In genomic region chr11:69910177-69910576, GRCm38 (mm10) we compare ENCODE assay signal across 25 mouse cellular contexts. TPM values are rescaled to one million over a fixed set of nuclear protein-coding genes. Genes with fewer than 3 reads are reported as not detected.
DNase-seq lines count a peak whose midpoint lies in the region; ATAC-seq and TF ChIP-seq lines count a peak whose summit lies in the region.
"Had no signal": no experiment of that assay in that cellular context is flagged by ENCODE, and none has a peak within 500 bp of the region (broad histone marks: within the 10 kb centered on the region; RNA-seq: fewer than 3 reads in every experiment).

No protein-coding gene starts in this region.

- no peak overlapping the region for H3K4me3 ChIP-seq in hindbrain, embryonic 13.5 days
- H3K4me3 ChIP-seq in hindbrain, postnatal 0 days (ENCODE audit: low read length), result no peak overlapping the region
- H3K4me3 ChIP-seq in kidney, postnatal 0 days (replicated peaks; ENCODE audit: low read depth, low read length), result no peak overlapping the region
- H3K4me3 ChIP-seq in midbrain, embryonic 10.5 days, result peak overlapping the region; percentile 1; the same call in 1 of the 2 replicates
- H3K4me3 ChIP-seq in midbrain, embryonic 13.5 days (replicated peaks), result no peak overlapping the region
- H3K4me3 ChIP-seq: embryonic facial prominence, embryonic 10.5 days; embryonic facial prominence, embryonic 12.5 days; forebrain, embryonic 13.5 days had no signal

- H3K9ac ChIP-seq in hindbrain, embryonic 13.5 days, result 0 out of 2 replicates have a peak overlapping the region, but pooled peaks have one; percentile 8
- no peak overlapping the region for H3K9ac ChIP-seq in hindbrain, postnatal 0 days (replicated peaks; ENCODE audit: low read length)
- no peak overlapping the region; the same call in 1 of the 2 replicates for H3K9ac ChIP-seq in kidney, postnatal 0 days (ENCODE audit: low read depth, low read length)
- H3K9ac ChIP-seq in midbrain, embryonic 13.5 days (replicated peaks), result no peak overlapping the region
- H3K9ac ChIP-seq: embryonic facial prominence, embryonic 12.5 days; forebrain, embryonic 13.5 days had no signal

- ATAC-seq in hindbrain, embryonic 13.5 days (ENCODE audit: low FRiP score), result no peak
- ATAC-seq in hindbrain, postnatal 0 days, result no peak
- ATAC-seq in kidney, postnatal 0 days (replicated peaks; ENCODE audit: low FRiP score, low read depth), result no peak
- no peak for ATAC-seq in midbrain, embryonic 13.5 days
- ATAC-seq: activated CD4-positive, CD25-positive, alpha-beta regulatory T cell, adult 4 months; CD4-positive, CD25-positive, alpha-beta regulatory T cell, adult 4 months; forebrain, embryonic 13.5 days; Patski had no signal

- no peak for TF ChIP-seq CTCF in hindbrain, postnatal 0 days (IDR thresholded peaks at IDR 0.05; ENCODE audit: low read depth)
- no peak for TF ChIP-seq CTCF in kidney, postnatal 0 days (IDR thresholded peaks at IDR 0.05; ENCODE audit: low read depth)

- 96% methylated on average over 8 of the region's 8 CpGs for WGBS in hindbrain, embryonic 13.5 days
- 97% methylated on average over 8 of the region's 8 CpGs for WGBS in hindbrain, postnatal 0 days
- 92% methylated on average over 8 of the region's 8 CpGs for WGBS in kidney, postnatal 0 days
- WGBS in midbrain, embryonic 10.5 days, result 93% methylated on average over 8 of the region's 8 CpGs
- 95% methylated on average over 8 of the region's 8 CpGs for WGBS in midbrain, embryonic 13.5 days

- intact Hi-C loops in heart, postnatal 10 days (cut with DNase I), result no loop called here

- no peaks in the 10 kb centered on the region for H3K9me3 ChIP-seq in hindbrain, embryonic 13.5 days
- H3K9me3 ChIP-seq in hindbrain, postnatal 0 days (ENCODE audit: low read length), result no peaks in the 10 kb centered on the region
- H3K9me3 ChIP-seq in kidney, postnatal 0 days (replicated peaks; ENCODE audit: low read length), result no peaks in the 10 kb centered on the region
- no peaks in the 10 kb centered on the region for H3K9me3 ChIP-seq in midbrain, embryonic 10.5 days (replicated peaks)
- H3K9me3 ChIP-seq in midbrain, embryonic 13.5 days, result no peaks in the 10 kb centered on the region
- H3K9me3 ChIP-seq: embryonic facial prominence, embryonic 10.5 days; embryonic facial prominence, embryonic 12.5 days; forebrain, embryonic 13.5 days; G1E had no signal

- H3K4me1 ChIP-seq in hindbrain, embryonic 13.5 days (replicated peaks), result peaks cover 20% of the 10 kb centered on the region
- peaks cover 8% of the 10 kb centered on the region; the same call in 1 of the 2 replicates for H3K4me1 ChIP-seq in hindbrain, postnatal 0 days (ENCODE audit: insufficient read depth, low read length)
- peaks cover 7% of the 10 kb centered on the region; the same call in 1 of the 2 replicates for H3K4me1 ChIP-seq in kidney, postnatal 0 days (replicated peaks; ENCODE audit: insufficient read depth, low read length)
- peaks cover 21% of the 10 kb centered on the region for H3K4me1 ChIP-seq in midbrain, embryonic 10.5 days
- H3K4me1 ChIP-seq in midbrain, embryonic 13.5 days (replicated peaks), result peaks cover 20% of the 10 kb centered on the region

- H3K4me2 ChIP-seq in hindbrain, embryonic 13.5 days, result no peak overlapping the region
- no peak overlapping the region for H3K4me2 ChIP-seq in hindbrain, postnatal 0 days (ENCODE audit: low read depth, low read length)
- H3K4me2 ChIP-seq in kidney, postnatal 0 days (ENCODE audit: low read length), result no peak overlapping the region
- no peak overlapping the region for H3K4me2 ChIP-seq in midbrain, embryonic 13.5 days (replicated peaks)
- H3K4me2 ChIP-seq: embryonic facial prominence, embryonic 12.5 days; forebrain, embryonic 13.5 days had no signal

- peak; percentile 89 for DNase-seq in heart, adult 11 months
- no peak for DNase-seq in heart, postnatal 10 days
- DNase-seq in hindbrain, postnatal 0 days (ENCODE audit: low spot score), result no peak
- no peak for DNase-seq in kidney, postnatal 0 days (ENCODE audit: low spot score)
- DNase-seq in kidney, postnatal 4 days, result no peak
- DNase-seq in midbrain, embryonic 10.5 days (ENCODE audit: low spot score), result no peak
- DNase-seq: adrenal gland, adult 8-10 months; adrenal gland, postnatal 14 days; adrenal gland, postnatal 36 days; B cell, adult 2 months; cerebellum, adult 11-12 months; cerebellum, adult 2 months; cerebellum, adult 9-10 months; cerebellum, postnatal 10 days; cerebellum, postnatal 25 days had no signal

- no peak overlapping the region for H3K27ac ChIP-seq in hindbrain, embryonic 13.5 days
- H3K27ac ChIP-seq in hindbrain, postnatal 0 days, result no peak overlapping the region
- H3K27ac ChIP-seq in kidney, postnatal 0 days, result peak overlapping the region; percentile 50; the same call in 1 of the 2 replicates
- H3K27ac ChIP-seq in midbrain, embryonic 10.5 days (replicated peaks), result no peak overlapping the region
- no peak overlapping the region for H3K27ac ChIP-seq in midbrain, embryonic 13.5 days
- H3K27ac ChIP-seq: embryonic facial prominence, embryonic 10.5 days; embryonic facial prominence, embryonic 12.5 days; forebrain, embryonic 13.5 days had no signal

- no peaks in the 10 kb centered on the region for H3K27me3 ChIP-seq in hindbrain, embryonic 13.5 days
- no peaks in the 10 kb centered on the region for H3K27me3 ChIP-seq in hindbrain, postnatal 0 days (ENCODE audit: insufficient read depth, low read length)
- H3K27me3 ChIP-seq in kidney, postnatal 0 days (ENCODE audit: insufficient read depth, low read length), result no peaks in the 10 kb centered on the region
- no peaks in the 10 kb centered on the region for H3K27me3 ChIP-seq in midbrain, embryonic 10.5 days (ENCODE audit: low read depth, poor library complexity, severe bottlenecking)
- no peaks in the 10 kb centered on the region for H3K27me3 ChIP-seq in midbrain, embryonic 13.5 days
- H3K27me3 ChIP-seq: CH12.LX; embryonic facial prominence, embryonic 12.5 days; forebrain, embryonic 13.5 days; Patski had no signal

- peaks cover 88% of the 10 kb centered on the region for H3K36me3 ChIP-seq in hindbrain, embryonic 13.5 days
- peaks cover 74% of the 10 kb centered on the region for H3K36me3 ChIP-seq in hindbrain, postnatal 0 days (ENCODE audit: insufficient read depth, low read length)
- H3K36me3 ChIP-seq in kidney, postnatal 0 days (ENCODE audit: insufficient read depth, low read length), result peaks cover 70% of the 10 kb centered on the region
- peaks cover 90% of the 10 kb centered on the region for H3K36me3 ChIP-seq in midbrain, embryonic 10.5 days
- H3K36me3 ChIP-seq in midbrain, embryonic 13.5 days, result peaks cover 87% of the 10 kb centered on the region

RNA-seq across cellular contexts. Expression of gene Gps2, which starts 3.5 kb away (rescaled TPM):
- total RNA-seq in heart, postnatal 10 days (2021), result 10 to 100 TPM; 29.4 to 30.5 TPM
- 72.4 and 77.3 TPM in 2 replicates for polyA plus RNA-seq in hindbrain, embryonic 13.5 days (2015; fragmentation: Nextera tagmentation; extraction: Ambion mirVana)
- 48.1 and 67.6 TPM in 2 replicates for total RNA-seq in hindbrain, postnatal 0 days (2014; rRNA removed)
- polyA plus RNA-seq in hindbrain, postnatal 0 days (2015; fragmentation: Nextera tagmentation; extraction: Ambion mirVana), result 60.8 and 65.9 TPM in 2 replicates
- polyA plus RNA-seq in kidney, postnatal 0 days (2015; fragmentation: Nextera tagmentation; extraction: Ambion mirVana), result 63.0 and 65.0 TPM in 2 replicates
- 98.4 and 111 TPM in 2 replicates for polyA plus RNA-seq in midbrain, embryonic 10.5 days (2016; fragmentation: Nextera tagmentation; extraction: Ambion mirVana)
- 81.9 and 87.0 TPM in 2 replicates for polyA plus RNA-seq in midbrain, embryonic 13.5 days (2015; fragmentation: Nextera tagmentation; extraction: Ambion mirVana)

RNA-seq across cellular contexts. Expression of gene Neurl4, which starts 9.3 kb away (rescaled TPM):
- total RNA-seq in heart, postnatal 10 days (2021), result 10 to 100 TPM; 39.2 to 39.9 TPM
- polyA plus RNA-seq in hindbrain, embryonic 13.5 days (2015; fragmentation: Nextera tagmentation; extraction: Ambion mirVana), result 18.8 and 22.6 TPM in 2 replicates
- total RNA-seq in hindbrain, postnatal 0 days (2014; rRNA removed), result 95.1 and 118 TPM in 2 replicates
- polyA plus RNA-seq in hindbrain, postnatal 0 days (2015; fragmentation: Nextera tagmentation; extraction: Ambion mirVana), result 11.9 and 13.1 TPM in 2 replicates
- 9.7 and 12.7 TPM in 2 replicates for polyA plus RNA-seq in kidney, postnatal 0 days (2015; fragmentation: Nextera tagmentation; extraction: Ambion mirVana)
- polyA plus RNA-seq in midbrain, embryonic 10.5 days (2016; fragmentation: Nextera tagmentation; extraction: Ambion mirVana), result 12.8 and 14.3 TPM in 2 replicates
- 18.6 and 19.8 TPM in 2 replicates for polyA plus RNA-seq in midbrain, embryonic 13.5 days (2015; fragmentation: Nextera tagmentation; extraction: Ambion mirVana)

RNA-seq across cellular contexts. Expression of gene 2810408A11Rik, which starts 9.4 kb away (rescaled TPM):
- 1 to 10 TPM; 2.1 to 2.7 TPM for total RNA-seq in heart, postnatal 10 days (2021)
- polyA plus RNA-seq in hindbrain, embryonic 13.5 days (2015; fragmentation: Nextera tagmentation; extraction: Ambion mirVana), result 10.3 and 11.7 TPM in 2 replicates
- 2.9 and 9.7 TPM in 2 replicates for total RNA-seq in hindbrain, postnatal 0 days (2014; rRNA removed)
- 6.5 and 8.1 TPM in 2 replicates for polyA plus RNA-seq in hindbrain, postnatal 0 days (2015; fragmentation: Nextera tagmentation; extraction: Ambion mirVana)
- 12.5 and 13.0 TPM in 2 replicates for polyA plus RNA-seq in kidney, postnatal 0 days (2015; fragmentation: Nextera tagmentation; extraction: Ambion mirVana)
- polyA plus RNA-seq in midbrain, embryonic 10.5 days (2016; fragmentation: Nextera tagmentation; extraction: Ambion mirVana), result 14.8 and 20.5 TPM in 2 replicates
- polyA plus RNA-seq in midbrain, embryonic 13.5 days (2015; fragmentation: Nextera tagmentation; extraction: Ambion mirVana), result 16.1 and 17.1 TPM in 2 replicates

RNA-seq across cellular contexts. Expression of gene Eif5a, which starts 11.6 kb away (rescaled TPM):
- total RNA-seq in heart, postnatal 10 days (2021), result 100 to 1,000 TPM; 488 to 490 TPM
- polyA plus RNA-seq in hindbrain, embryonic 13.5 days (2015; fragmentation: Nextera tagmentation; extraction: Ambion mirVana), result 1,129 and 1,134 TPM in 2 replicates
- 491 and 500 TPM in 2 replicates for total RNA-seq in hindbrain, postnatal 0 days (2014; rRNA removed)
- polyA plus RNA-seq in hindbrain, postnatal 0 days (2015; fragmentation: Nextera tagmentation; extraction: Ambion mirVana), result 1,157 and 1,160 TPM in 2 replicates
- polyA plus RNA-seq in kidney, postnatal 0 days (2015; fragmentation: Nextera tagmentation; extraction: Ambion mirVana), result 1,371 and 1,476 TPM in 2 replicates
- polyA plus RNA-seq in midbrain, embryonic 10.5 days (2016; fragmentation: Nextera tagmentation; extraction: Ambion mirVana), result 2,258 and 2,701 TPM in 2 replicates
- 1,160 and 1,188 TPM in 2 replicates for polyA plus RNA-seq in midbrain, embryonic 13.5 days (2015; fragmentation: Nextera tagmentation; extraction: Ambion mirVana)

RNA-seq across cellular contexts. Expression of gene Acap1, which starts 14.8 kb away (rescaled TPM):
- total RNA-seq in heart, postnatal 10 days (2021), result 1 to 10 TPM; 2.7 to 3.0 TPM
- polyA plus RNA-seq in hindbrain, embryonic 13.5 days (2015; fragmentation: Nextera tagmentation; extraction: Ambion mirVana), result 0.17 and 0.52 TPM in 2 replicates
- total RNA-seq in hindbrain, postnatal 0 days (2014; rRNA removed), result 1.5 TPM in 1 of 2 replicates, not detected in the other
- 0.20 and 0.21 TPM in 2 replicates for polyA plus RNA-seq in hindbrain, postnatal 0 days (2015; fragmentation: Nextera tagmentation; extraction: Ambion mirVana)
- polyA plus RNA-seq in kidney, postnatal 0 days (2015; fragmentation: Nextera tagmentation; extraction: Ambion mirVana), result 0.33 and 0.48 TPM in 2 replicates
- polyA plus RNA-seq in midbrain, embryonic 10.5 days (2016; fragmentation: Nextera tagmentation; extraction: Ambion mirVana), result 1.0 and 1.2 TPM in 2 replicates
- polyA plus RNA-seq in midbrain, embryonic 13.5 days (2015; fragmentation: Nextera tagmentation; extraction: Ambion mirVana), result 0.37 and 0.48 TPM in 2 replicates
